In genomic region chr5:76304452-76305341, GRCm38 (mm10) we compare ENCODE assay signal across 8 mouse cellular contexts. TPM values are rescaled to one million over a fixed set of nuclear protein-coding genes. Genes with fewer than 3 reads are reported as not detected.
DNase-seq lines count a peak whose midpoint lies in the region; ATAC-seq lines count a peak whose summit lies in the region.

Gene Clock, minus strand, starts transcription at chr5:76304792.

- peak within 1 kb of the TSS; percentile 99 for H3K4me3 ChIP-seq in forebrain, embryonic 12.5 days (replicated peaks)
- peak within 1 kb of the TSS; percentile 73 for H3K4me3 ChIP-seq in heart, embryonic 16.5 days (ENCODE audit: low read length)
- peak within 1 kb of the TSS; percentile 79 for H3K4me3 ChIP-seq in liver, embryonic 15.5 days (replicated peaks)
- H3K4me3 ChIP-seq in neural tube, embryonic 11.5 days (ENCODE audit: low read depth, low read length), result peak within 1 kb of the TSS; percentile 84
- peak within 1 kb of the TSS; percentile 92 for H3K4me3 ChIP-seq in stomach, embryonic 16.5 days (replicated peaks; ENCODE audit: low read length)

- WGBS in forebrain, embryonic 12.5 days, result under 1% methylated on average over 91 of the region's 104 CpGs
- under 1% methylated on average over 100 of the region's 104 CpGs for WGBS in heart, embryonic 16.5 days
- WGBS in liver, embryonic 15.5 days (ENCODE audit: insufficient replicate concordance), result under 1% methylated on average over 99 of the region's 104 CpGs
- whole genome bisulfite sequencing in neural tube, embryonic 11.5 days, result under 1% methylated on average over 65 of the region's 104 CpGs
- under 1% methylated on average over 98 of the region's 104 CpGs for WGBS in stomach, embryonic 16.5 days

- peak; percentile 70 for DNase-seq in CD8-positive naive resting alpha-beta T cell, adult 2 months (ENCODE audit: low read depth in 2 of 2, low spot score in 2 of 2)
- peak; percentile 42 for DNase-seq in c-Kit-negative CD71-positive TER-119-positive erythroid progenitor cells, embryonic 14.5 days (ENCODE audit: low read depth, low spot score)
- peak; percentile 88 to 94 for DNase-seq in kidney, postnatal 36 days
- peak; percentile 94 for DNase-seq in neural tube, embryonic 11.5 days (ENCODE audit: low spot score)

- H3K9me3 ChIP-seq in forebrain, embryonic 12.5 days, result no peaks in the 10 kb centered on the region
- H3K9me3 ChIP-seq in heart, embryonic 16.5 days (replicated peaks; ENCODE audit: control insufficient read depth, low read length), result no peaks in the 10 kb centered on the region
- no peaks in the 10 kb centered on the region for H3K9me3 ChIP-seq in liver, embryonic 15.5 days (replicated peaks)
- H3K9me3 ChIP-seq in neural tube, embryonic 11.5 days (ENCODE audit: control insufficient read depth, low read length), result no peaks in the 10 kb centered on the region
- H3K9me3 ChIP-seq in stomach, embryonic 16.5 days (replicated peaks; ENCODE audit: control insufficient read depth, low read length), result no peaks in the 10 kb centered on the region

- H3K9ac ChIP-seq in forebrain, embryonic 12.5 days, result peak within 1 kb of the TSS; percentile 87
- H3K9ac ChIP-seq in heart, embryonic 16.5 days (ENCODE audit: low read length), result peak within 1 kb of the TSS; percentile 85
- peak within 1 kb of the TSS; percentile 69 for H3K9ac ChIP-seq in liver, embryonic 15.5 days
- peak within 1 kb of the TSS; percentile 76 for H3K9ac ChIP-seq in neural tube, embryonic 11.5 days (ENCODE audit: low read length)
- H3K9ac ChIP-seq in stomach, embryonic 16.5 days (ENCODE audit: low read length), result peak within 1 kb of the TSS; percentile 97

- no peaks in the 10 kb centered on the region for H3K27me3 ChIP-seq in forebrain, embryonic 12.5 days
- H3K27me3 ChIP-seq in heart, embryonic 16.5 days (ENCODE audit: control insufficient read depth, insufficient read depth, low read length), result no peaks in the 10 kb centered on the region
- H3K27me3 ChIP-seq in liver, embryonic 15.5 days, result peaks cover 27% of the 10 kb centered on the region
- no peaks in the 10 kb centered on the region for H3K27me3 ChIP-seq in neural tube, embryonic 11.5 days (ENCODE audit: control insufficient read depth, insufficient read depth, low read length)
- no peaks in the 10 kb centered on the region for H3K27me3 ChIP-seq in stomach, embryonic 16.5 days (ENCODE audit: control insufficient read depth, insufficient read depth, low read length)

- ATAC-seq in forebrain, embryonic 12.5 days (ENCODE audit: low FRiP score), result peak; percentile 91
- ATAC-seq in heart, embryonic 16.5 days (replicated peaks; ENCODE audit: extremely low read depth, insufficient read depth, low FRiP score), result peak; percentile 88
- ATAC-seq in liver, embryonic 15.5 days (ENCODE audit: insufficient read depth), result peak; percentile 73
- ATAC-seq in neural tube, embryonic 11.5 days (ENCODE audit: insufficient read depth, low FRiP score, low TSS enrichment), result peak; percentile 86
- ATAC-seq in stomach, embryonic 16.5 days (ENCODE audit: insufficient read depth, low FRiP score), result peak; percentile 87

- peaks cover 16% of the 10 kb centered on the region for H3K4me1 ChIP-seq in forebrain, embryonic 12.5 days
- peaks cover 9% of the 10 kb centered on the region for H3K4me1 ChIP-seq in heart, embryonic 16.5 days (ENCODE audit: control insufficient read depth, insufficient read depth, low read length)
- H3K4me1 ChIP-seq in liver, embryonic 15.5 days (replicated peaks), result peaks cover 16% of the 10 kb centered on the region
- peaks cover 8% of the 10 kb centered on the region; the same call in 1 of the 2 replicates for H3K4me1 ChIP-seq in neural tube, embryonic 11.5 days (ENCODE audit: control insufficient read depth, insufficient read depth, low read length)
- peaks cover 17% of the 10 kb centered on the region for H3K4me1 ChIP-seq in stomach, embryonic 16.5 days (ENCODE audit: control insufficient read depth, insufficient read depth, low read length)

- H3K36me3 ChIP-seq in forebrain, embryonic 12.5 days (replicated peaks), result no peaks in the 10 kb centered on the region
- H3K36me3 ChIP-seq in heart, embryonic 16.5 days (ENCODE audit: control insufficient read depth, insufficient read depth), result no peaks in the 10 kb centered on the region
- H3K36me3 ChIP-seq in liver, embryonic 15.5 days (replicated peaks), result no peaks in the 10 kb centered on the region
- no peaks in the 10 kb centered on the region for H3K36me3 ChIP-seq in neural tube, embryonic 11.5 days (ENCODE audit: control insufficient read depth, insufficient read depth, low read length)
- no peaks in the 10 kb centered on the region for H3K36me3 ChIP-seq in stomach, embryonic 16.5 days (ENCODE audit: control insufficient read depth, insufficient read depth, low read length)

- peak within 1 kb of the TSS; percentile 98 for H3K27ac ChIP-seq in forebrain, embryonic 12.5 days
- H3K27ac ChIP-seq in heart, embryonic 16.5 days (ENCODE audit: low read length), result peak within 1 kb of the TSS; percentile 96
- peak within 1 kb of the TSS; percentile 83 for H3K27ac ChIP-seq in liver, embryonic 15.5 days (replicated peaks)
- peak within 1 kb of the TSS; percentile 96 for H3K27ac ChIP-seq in neural tube, embryonic 11.5 days (ENCODE audit: low read depth, low read length)
- H3K27ac ChIP-seq in stomach, embryonic 16.5 days (ENCODE audit: low read length), result peak within 1 kb of the TSS; percentile 98

- H3K4me2 ChIP-seq in forebrain, embryonic 12.5 days, result peak within 1 kb of the TSS; percentile 80
- H3K4me2 ChIP-seq in heart, embryonic 16.5 days (ENCODE audit: low read depth, low read length), result peak within 1 kb of the TSS; percentile 92
- H3K4me2 ChIP-seq in liver, embryonic 15.5 days, result peak within 1 kb of the TSS; percentile 88
- H3K4me2 ChIP-seq in neural tube, embryonic 11.5 days (ENCODE audit: low read depth), result peak within 1 kb of the TSS; percentile 83
- peak within 1 kb of the TSS; percentile 85 for H3K4me2 ChIP-seq in stomach, embryonic 16.5 days (ENCODE audit: low read depth, low read length)

RNA-seq across cellular contexts. Expression of gene Clock, which starts in this region (rescaled TPM):
- polyA plus RNA-seq in forebrain, embryonic 12.5 days (2016; fragmentation: Nextera tagmentation; extraction: Ambion mirVana), result 14.5 and 17.3 TPM in 2 replicates
- polyA plus RNA-seq in heart, embryonic 16.5 days (2015; fragmentation: Nextera tagmentation; extraction: Ambion mirVana), result 9.7 and 9.8 TPM in 2 replicates
- polyA plus RNA-seq in liver, embryonic 15.5 days (2015; fragmentation: Nextera tagmentation; extraction: Ambion mirVana), result 1.8 and 2.1 TPM in 2 replicates
- polyA plus RNA-seq in neural tube, embryonic 11.5 days (2014; fragmentation: Nextera tagmentation; extraction: Ambion mirVana), result 12.3 and 12.7 TPM in 2 replicates
- polyA plus RNA-seq in stomach, embryonic 16.5 days (2015; fragmentation: Nextera tagmentation; extraction: Ambion mirVana), result 12.5 and 13.0 TPM in 2 replicates

Comparison
In these comparisons a context has a peak if more than half of its experiments do, and no peak if none do; other contexts are left out.
1. Peak in every context shown above with its lines: DNase-seq, ATAC-seq, H3K4me3 ChIP-seq and H3K27ac ChIP-seq.
2. DNase-seq: peak in every context shown above with its lines; median percentile 94 in neural tube, embryonic 11.5 days; 91 in kidney, postnatal 36 days; 70 in CD8-positive naive resting alpha-beta T cell, adult 2 months; 42 in c-Kit-negative CD71-positive TER-119-positive erythroid progenitor cells, embryonic 14.5 days.